Mouse (Mus musculus) thymus, adult 2 months (tissue): ENCODE measurements around the gene Slc1a1.

Experiments
- CTCF ChIP-seq: fragments of 200-500 bp; IDR thresholded peaks from 2 replicates; pipeline ENCODE4 v1.5.1; 2012; ENCODE audit warnings: mild to moderate bottlenecking, control low read depth, low read length, moderate library complexity, borderline replicate concordance; ENCODE audit not compliant: control insufficient read depth, poor library complexity, insufficient read depth; ENCODE audit errors: extremely low read depth
- POLR2A ChIP-seq: fragments of 200-500 bp; IDR thresholded peaks from 2 replicates; pipeline ENCODE4 v1.6.1; 2012; ENCODE audit warnings: mild to moderate bottlenecking, low read length, control low read depth, moderate library complexity; ENCODE audit not compliant: control insufficient read depth, poor library complexity, insufficient read depth; ENCODE audit errors: extremely low read depth

GRCm38 (mm10) chr19:28831324-28831723 lies 3.5 kb upstream of the Slc1a1 start:
- TF ChIP-seq CTCF (no peak), POLR2A (no peak)
